Mouse (Mus musculus): ENCODE data around the gene Kmt2e. TPM values are rescaled to one million over a fixed set of nuclear protein-coding genes. Genes with fewer than 3 reads are reported as not detected.

The Kmt2e gene
- 122 TPM in 2 replicates for total RNA-seq (2015; ENCODE audit: low replicate concordance)
- total RNA-seq (2017; ENCODE audit: low replicate concordance): 145 and 184 TPM in 2 replicates

GRCm38 (mm10) chr5:23433720-23434597, at the start of gene Kmt2e:
TSS of gene Kmt2e (plus strand) at chr5:23434441.
- ATAC-seq (replicated peaks; ENCODE audit: low FRiP score, poor library complexity, severe bottlenecking): peak; percentile 65

GRCm38 (mm10) chr5:23385136-23385535, 49.1 kb upstream of the Kmt2e start:
- ATAC-seq (replicated peaks; ENCODE audit: low FRiP score, poor library complexity, severe bottlenecking): no peak

GRCm38 (mm10) chr5:23385763-23386217, 48.5 kb upstream of the Kmt2e start:
- ATAC-seq (replicated peaks; ENCODE audit: low FRiP score, poor library complexity, severe bottlenecking): no peak

- peak; percentile 86 for ATAC-seq (replicated peaks; ENCODE audit: low FRiP score, poor library complexity, severe bottlenecking)
Measured at GRCm38 (mm10) chr5:23386562-23387312, 47.5 kb upstream of the Kmt2e start.

- no peak for ATAC-seq (replicated peaks; ENCODE audit: low FRiP score, poor library complexity, severe bottlenecking)
Measured at GRCm38 (mm10) chr5:23387313-23387666, 47.0 kb upstream of the Kmt2e start.

GRCm38 (mm10) chr5:23388091-23388490, 46.1 kb upstream of the Kmt2e start:
- no peak for ATAC-seq (replicated peaks; ENCODE audit: low FRiP score, poor library complexity, severe bottlenecking)

GRCm38 (mm10) chr5:23389601-23390305, 44.5 kb upstream of the Kmt2e start:
- no peak for ATAC-seq (replicated peaks; ENCODE audit: low FRiP score, poor library complexity, severe bottlenecking)

- ATAC-seq (replicated peaks; ENCODE audit: low FRiP score, poor library complexity, severe bottlenecking): no peak
Measured at GRCm38 (mm10) chr5:23391714-23392113, 42.5 kb upstream of the Kmt2e start.

GRCm38 (mm10) chr5:23393870-23394269, 40.4 kb upstream of the Kmt2e start:
- ATAC-seq (replicated peaks; ENCODE audit: low FRiP score, poor library complexity, severe bottlenecking): no peak

GRCm38 (mm10) chr5:23394366-23395145, 39.7 kb upstream of the Kmt2e start:
- ATAC-seq (replicated peaks; ENCODE audit: low FRiP score, poor library complexity, severe bottlenecking): no peak

GRCm38 (mm10) chr5:23395721-23396120, 38.5 kb upstream of the Kmt2e start:
- no peak for ATAC-seq (replicated peaks; ENCODE audit: low FRiP score, poor library complexity, severe bottlenecking)

- ATAC-seq (replicated peaks; ENCODE audit: low FRiP score, poor library complexity, severe bottlenecking): no peak
Measured at GRCm38 (mm10) chr5:23396756-23397155, 37.5 kb upstream of the Kmt2e start.

GRCm38 (mm10) chr5:23400156-23400555, 34.1 kb upstream of the Kmt2e start:
- ATAC-seq (replicated peaks; ENCODE audit: low FRiP score, poor library complexity, severe bottlenecking): no peak

GRCm38 (mm10) chr5:23400868-23401267, 33.4 kb upstream of the Kmt2e start:
- ATAC-seq (replicated peaks; ENCODE audit: low FRiP score, poor library complexity, severe bottlenecking): no peak

GRCm38 (mm10) chr5:23401368-23401767, 32.9 kb upstream of the Kmt2e start:
- ATAC-seq (replicated peaks; ENCODE audit: low FRiP score, poor library complexity, severe bottlenecking): no peak

- no peak for ATAC-seq (replicated peaks; ENCODE audit: low FRiP score, poor library complexity, severe bottlenecking)
Measured at GRCm38 (mm10) chr5:23401999-23402398, 32.2 kb upstream of the Kmt2e start.

- no peak for ATAC-seq (replicated peaks; ENCODE audit: low FRiP score, poor library complexity, severe bottlenecking)
Measured at GRCm38 (mm10) chr5:23403161-23403560, 31.1 kb upstream of the Kmt2e start.

GRCm38 (mm10) chr5:23405666-23406404, 28.4 kb upstream of the Kmt2e start:
- ATAC-seq (replicated peaks; ENCODE audit: low FRiP score, poor library complexity, severe bottlenecking): no peak

- ATAC-seq (replicated peaks; ENCODE audit: low FRiP score, poor library complexity, severe bottlenecking): no peak
Measured at GRCm38 (mm10) chr5:23406405-23406745, 27.9 kb upstream of the Kmt2e start.
